Mouse (Mus musculus): ENCODE measurements at regions not wholly inside any gene's neighbourhood (a gene's known extent, or its start where the extent isn't known, plus 50 kb on each side); places are given as distances from the start of the nearest gene placed in this dataset.

DNA sequence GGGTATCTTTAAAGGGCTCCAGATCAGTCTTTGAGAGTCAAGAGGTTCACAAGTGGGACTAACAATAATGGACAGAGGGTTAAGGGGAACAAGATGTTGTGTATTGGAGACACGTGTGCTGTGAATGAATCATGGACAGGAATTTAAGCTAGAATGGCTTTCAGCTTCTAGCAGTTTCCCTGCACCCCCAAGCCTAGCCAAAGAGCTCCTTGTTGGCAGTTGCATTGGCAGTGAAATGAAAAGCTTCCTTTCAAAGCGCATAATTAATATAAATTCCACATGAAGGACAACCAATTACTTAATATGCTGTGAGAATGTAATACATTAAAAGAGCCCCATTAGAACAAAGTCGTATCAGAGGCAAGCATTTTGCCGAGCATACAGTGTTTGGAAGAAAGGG, 153.4 kb upstream of the Hs3st3a1 start:
- no peak for TF ChIP-seq CTCF (IDR thresholded peaks at IDR 0.05; ENCODE audit: borderline replicate concordance, extremely low read depth, insufficient read depth, insufficient read length)
- TF ChIP-seq POLR2A (IDR thresholded peaks at IDR 0.05; ENCODE audit: borderline replicate concordance, extremely low read depth, insufficient read depth, insufficient read length, poor library complexity, severe bottlenecking): no peak

Measured in brain, embryonic 14.5 days (tissue).